Mouse (Mus musculus): ENCODE measurements around the gene Kmt2d.

- TF ChIP-seq CTCF (IDR thresholded peaks at IDR 0.05; ENCODE audit: low read depth) (no peak), EP300 (IDR thresholded peaks at IDR 0.05; ENCODE audit: low read depth) (no peak)
Observed at GRCm38 (mm10) chr15:98791771-98792170, 79.2 kb downstream of the Kmt2d start.
